In the genomic region with DNA sequence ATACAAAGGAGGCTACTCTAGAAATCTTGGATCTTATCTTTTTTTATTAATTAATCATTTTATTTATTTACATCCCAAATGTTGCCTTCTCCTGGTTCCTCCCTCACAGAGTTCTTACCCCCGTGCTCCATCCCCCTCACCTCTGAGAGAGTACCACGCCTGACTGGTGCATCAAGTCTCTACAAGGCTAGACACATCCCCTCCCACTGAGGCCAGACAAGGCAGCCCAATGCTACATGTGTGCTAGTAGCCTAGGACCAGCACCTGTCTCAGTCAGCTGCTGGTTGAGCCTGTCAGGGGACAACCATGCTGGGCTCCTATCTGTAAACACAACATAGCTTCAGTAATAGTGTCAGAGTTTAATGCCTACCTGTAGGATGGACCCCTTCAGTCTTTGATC, we compare ENCODE assay signal across 22 mouse cellular contexts.
DNase-seq lines count a peak whose midpoint lies in the region; ATAC-seq and TF ChIP-seq lines count a peak whose summit lies in the region.
"Had no signal": no experiment of that assay in that cellular context is flagged by ENCODE, and none has a peak within 500 bp of the region (broad histone marks: within the 10 kb centered on the region; RNA-seq: fewer than 3 reads in every experiment).

No protein-coding gene starts in this region.

- no peaks in the 10 kb centered on the region for H3K9me3 ChIP-seq in hindbrain, embryonic 13.5 days
- H3K9me3 ChIP-seq in hindbrain, embryonic 11.5 days (ENCODE audit: control insufficient read depth, low read length): no peaks in the 10 kb centered on the region
- no peaks in the 10 kb centered on the region for H3K9me3 ChIP-seq in lung, postnatal 0 days (ENCODE audit: low read length)
- H3K9me3 ChIP-seq in midbrain, embryonic 14.5 days (ENCODE audit: control insufficient read depth, low read length): no peaks in the 10 kb centered on the region
- no peaks in the 10 kb centered on the region for H3K9me3 ChIP-seq in midbrain, embryonic 11.5 days (ENCODE audit: control insufficient read depth, low read length)
- H3K9me3 ChIP-seq: embryonic facial prominence, embryonic 12.5 days; forebrain, embryonic 10.5 days; forebrain, embryonic 12.5 days had no signal

- no peak overlapping the region for H3K4me2 ChIP-seq in hindbrain, embryonic 13.5 days
- H3K4me2 ChIP-seq in hindbrain, embryonic 11.5 days (replicated peaks; ENCODE audit: low read depth, low read length): no peak overlapping the region
- H3K4me2 ChIP-seq in lung, postnatal 0 days (replicated peaks; ENCODE audit: low read depth, low read length): no peak overlapping the region
- no peak overlapping the region for H3K4me2 ChIP-seq in midbrain, embryonic 14.5 days (ENCODE audit: low read length)
- H3K4me2 ChIP-seq in midbrain, embryonic 11.5 days: no peak overlapping the region
- H3K4me2 ChIP-seq: embryonic facial prominence, embryonic 12.5 days; forebrain, embryonic 12.5 days had no signal

- H3K9ac ChIP-seq in hindbrain, embryonic 13.5 days: no peak overlapping the region
- H3K9ac ChIP-seq in hindbrain, embryonic 11.5 days (ENCODE audit: low read depth, low read length): no peak overlapping the region
- no peak overlapping the region for H3K9ac ChIP-seq in lung, postnatal 0 days (replicated peaks; ENCODE audit: low read depth)
- H3K9ac ChIP-seq in midbrain, embryonic 14.5 days (replicated peaks; ENCODE audit: low read length): no peak overlapping the region
- H3K9ac ChIP-seq in midbrain, embryonic 11.5 days (ENCODE audit: low read length): no peak overlapping the region
- H3K9ac ChIP-seq: embryonic facial prominence, embryonic 12.5 days; forebrain, embryonic 12.5 days had no signal

- H3K4me1 ChIP-seq in hindbrain, embryonic 13.5 days (replicated peaks): no peaks in the 10 kb centered on the region
- no peaks in the 10 kb centered on the region for H3K4me1 ChIP-seq in hindbrain, embryonic 11.5 days (replicated peaks; ENCODE audit: control insufficient read depth, insufficient read depth, low read length)
- H3K4me1 ChIP-seq in lung, postnatal 0 days (ENCODE audit: insufficient read depth, low read depth, low read length): no peaks in the 10 kb centered on the region
- H3K4me1 ChIP-seq in midbrain, embryonic 14.5 days (ENCODE audit: control insufficient read depth, insufficient read depth, low read length): no peaks in the 10 kb centered on the region
- H3K4me1 ChIP-seq in midbrain, embryonic 11.5 days (ENCODE audit: control insufficient read depth, insufficient read depth, low read length): no peaks in the 10 kb centered on the region
- H3K4me1 ChIP-seq: embryonic facial prominence, embryonic 12.5 days; forebrain, embryonic 10.5 days; forebrain, embryonic 12.5 days had no signal

- 80% methylated on average over 2 of the region's 2 CpGs for WGBS in hindbrain, embryonic 13.5 days
- WGBS in hindbrain, embryonic 11.5 days: 85% methylated on average over 2 of the region's 2 CpGs
- 82% methylated on average over 2 of the region's 2 CpGs for WGBS in lung, postnatal 0 days
- WGBS in midbrain, embryonic 14.5 days: 83% methylated on average over 2 of the region's 2 CpGs
- WGBS in midbrain, embryonic 11.5 days: 84% methylated on average over 2 of the region's 2 CpGs

- no peak for TF ChIP-seq CTCF in lung, postnatal 0 days (IDR thresholded peaks at IDR 0.05)

- ATAC-seq in hindbrain, embryonic 13.5 days (ENCODE audit: low FRiP score): 0 out of 2 replicates have a peak, but pooled peaks have one; percentile 17
- no peak for ATAC-seq in hindbrain, embryonic 11.5 days (ENCODE audit: low FRiP score)
- no peak for ATAC-seq in lung, postnatal 0 days
- ATAC-seq in midbrain, embryonic 14.5 days (ENCODE audit: low FRiP score, low TSS enrichment): 0 out of 2 replicates have a peak, but pooled peaks have one; percentile 43
- ATAC-seq in midbrain, embryonic 11.5 days (ENCODE audit: low FRiP score): no peak
- ATAC-seq: forebrain, embryonic 14.5 days; forebrain, embryonic 16.5 days had no signal

- no peaks in the 10 kb centered on the region for H3K27me3 ChIP-seq in hindbrain, embryonic 13.5 days
- no peaks in the 10 kb centered on the region for H3K27me3 ChIP-seq in hindbrain, embryonic 11.5 days (ENCODE audit: control insufficient read depth, insufficient read depth, low read length)
- H3K27me3 ChIP-seq in lung, postnatal 0 days (replicated peaks; ENCODE audit: insufficient read depth, low read length): no peaks in the 10 kb centered on the region
- H3K27me3 ChIP-seq in midbrain, embryonic 14.5 days (ENCODE audit: control insufficient read depth, insufficient read depth, low read length): no peaks in the 10 kb centered on the region
- H3K27me3 ChIP-seq in midbrain, embryonic 11.5 days (ENCODE audit: control insufficient read depth, insufficient read depth, low read length): no peaks in the 10 kb centered on the region
- H3K27me3 ChIP-seq: embryonic facial prominence, embryonic 12.5 days; forebrain, embryonic 12.5 days had no signal

- no peak overlapping the region for H3K4me3 ChIP-seq in hindbrain, embryonic 13.5 days
- H3K4me3 ChIP-seq in hindbrain, embryonic 11.5 days (ENCODE audit: low read depth, low read length): no peak overlapping the region
- H3K4me3 ChIP-seq in lung, postnatal 0 days (ENCODE audit: low read depth, low read length): no peak overlapping the region
- H3K4me3 ChIP-seq in midbrain, embryonic 14.5 days (replicated peaks; ENCODE audit: low read depth, low read length): no peak overlapping the region
- H3K4me3 ChIP-seq in midbrain, embryonic 11.5 days (ENCODE audit: low read depth, low read length): no peak overlapping the region
- H3K4me3 ChIP-seq: embryonic facial prominence, embryonic 12.5 days; erythroblast, embryonic 14.5 days; forebrain, embryonic 10.5 days; forebrain, embryonic 12.5 days had no signal

- no peak overlapping the region for H3K27ac ChIP-seq in hindbrain, embryonic 13.5 days
- H3K27ac ChIP-seq in hindbrain, embryonic 11.5 days (ENCODE audit: low read depth, low read length): no peak overlapping the region
- H3K27ac ChIP-seq in lung, postnatal 0 days (ENCODE audit: low read length): no peak overlapping the region
- no peak overlapping the region for H3K27ac ChIP-seq in midbrain, embryonic 14.5 days (replicated peaks; ENCODE audit: low read depth, low read length)
- no peak overlapping the region for H3K27ac ChIP-seq in midbrain, embryonic 11.5 days (ENCODE audit: low read depth, low read length)
- H3K27ac ChIP-seq: embryonic facial prominence, embryonic 12.5 days; forebrain, embryonic 10.5 days; forebrain, embryonic 12.5 days had no signal

- no peaks in the 10 kb centered on the region for H3K36me3 ChIP-seq in hindbrain, embryonic 13.5 days
- H3K36me3 ChIP-seq in hindbrain, embryonic 11.5 days (ENCODE audit: control insufficient read depth, insufficient read depth, low read length): no peaks in the 10 kb centered on the region
- H3K36me3 ChIP-seq in lung, postnatal 0 days (ENCODE audit: insufficient read depth, low read length): no peaks in the 10 kb centered on the region
- H3K36me3 ChIP-seq in midbrain, embryonic 14.5 days (ENCODE audit: control insufficient read depth, insufficient read depth, low read length): no peaks in the 10 kb centered on the region
- no peaks in the 10 kb centered on the region for H3K36me3 ChIP-seq in midbrain, embryonic 11.5 days (ENCODE audit: control insufficient read depth, insufficient read depth, low read length)
- H3K36me3 ChIP-seq: embryonic facial prominence, embryonic 12.5 days; forebrain, embryonic 10.5 days; forebrain, embryonic 12.5 days had no signal

- TF ChIP-seq EP300 in lung, postnatal 0 days (IDR thresholded peaks at IDR 0.05): no peak

- no peak for DNase-seq in hindbrain, embryonic 11.5 days (ENCODE audit: low spot score)
- peak; percentile 3 for DNase-seq in lung, postnatal 0 days (ENCODE audit: low spot score)
- no peak for DNase-seq in lung, postnatal 25 days (ENCODE audit: low spot score)
- DNase-seq in midbrain, embryonic 14.5 days: no peak
- DNase-seq in midbrain, embryonic 11.5 days (ENCODE audit: low spot score, missing footprints): no peak
- DNase-seq: adrenal gland, adult 2 months; adrenal gland, postnatal 10 days; adrenal gland, postnatal 25 days; cerebellum, adult 11 months; cerebellum, adult 18-20 months; cerebellum, adult 8-10 months; cerebellum, adult 9-11 months; cerebellum, postnatal 14 days; cerebellum, postnatal 36 days; embryo, embryonic 11 days had no signal

Comparison
In these comparisons a context has a peak if more than half of its experiments do, and no peak if none do; other contexts are left out.
1. ATAC-seq: peak in hindbrain, embryonic 13.5 days (single experiment) and midbrain, embryonic 14.5 days (single experiment); none in hindbrain, embryonic 11.5 days (single experiment), lung, postnatal 0 days (single experiment) and midbrain, embryonic 11.5 days (single experiment).